Mouse (Mus musculus) kidney, embryonic 16.5 days (tissue): Measurements from ENCODE around the gene Krt77. TPM values are rescaled to one million over a fixed set of nuclear protein-coding genes. Genes with fewer than 3 reads are reported as not detected.

Experiments
- ATAC-seq: fragments of 200-750 bp; cut with Nextera tagmentation; 2 replicates; pipeline ENCODE4 v1.8.0; 2017; ENCODE audit warnings: moderate TSS enrichment; ENCODE audit not compliant: low FRiP score, low TSS enrichment
- H3K27ac ChIP-seq: fragments of 300-500 bp; sonication (generic); 2 replicates; pipeline ENCODE4 v1.5.1; 2014; ENCODE audit warnings: low read length
- H3K27me3 ChIP-seq: fragments of 300-500 bp; sonication (generic); 2 replicates; pipeline ENCODE4 v1.6.1; 2014; ENCODE audit warnings: low read length, control low read depth, mixed read lengths; ENCODE audit not compliant: insufficient read depth
- H3K36me3 ChIP-seq: fragments of 300-500 bp; sonication (generic); 2 replicates; pipeline ENCODE4 v1.6.1; 2014; ENCODE audit warnings: low read length, control low read depth, mixed read lengths; ENCODE audit not compliant: insufficient read depth
- H3K4me1 ChIP-seq: fragments of 300-500 bp; sonication (generic); 2 replicates; pipeline ENCODE4 v1.6.1; 2014; ENCODE audit warnings: low read length, control low read depth, mixed read lengths; ENCODE audit not compliant: insufficient read depth
- H3K4me2 ChIP-seq: fragments of 300-500 bp; sonication (generic); replicated peaks from 2 replicates; pipeline ENCODE4 v1.6.1; 2014; ENCODE audit warnings: low read depth, low read length
- H3K4me3 ChIP-seq: fragments of 300-500 bp; sonication (generic); 2 replicates; pipeline ENCODE4 v1.5.1; 2014; ENCODE audit warnings: mild to moderate bottlenecking, low read length
- H3K9ac ChIP-seq: fragments of 300-500 bp; sonication (generic); replicated peaks from 2 replicates; pipeline ENCODE4 v1.6.1; 2014; ENCODE audit warnings: low read length
- H3K9me3 ChIP-seq: fragments of 300-500 bp; sonication (generic); 2 replicates; pipeline ENCODE4 v1.6.1; 2016; ENCODE audit warnings: low read length, control low read depth
- WGBS: fragments of 180-500 bp; shearing (Covaris S2); extraction: QIAGEN DNeasy Blood & Tissue Kit; methylation state at CpG from one replicate; pipeline ENCODE4 v1.1.7; 2014; 5-methylcytosine and 5-hydroxymethylcytosine counted together
- microRNA-seq: library from miRNA; unstranded; fragments of <30 nt; microRNA quantifications from one replicate; pipeline ENCODE4, GENCODE M21; 2016
- polyA plus RNA-seq: library from polyadenylated mRNA; unstranded; fragments of >200 nt; fragmentation: Nextera tagmentation; extraction: Ambion mirVana; gene quantifications from 2 replicates; pipeline ENCODE4 v1.2.1, GENCODE M21; 2015

The Krt77 gene
- polyA plus RNA-seq, 1 experiment from 2014 or later = 0.06 TPM

DNA sequence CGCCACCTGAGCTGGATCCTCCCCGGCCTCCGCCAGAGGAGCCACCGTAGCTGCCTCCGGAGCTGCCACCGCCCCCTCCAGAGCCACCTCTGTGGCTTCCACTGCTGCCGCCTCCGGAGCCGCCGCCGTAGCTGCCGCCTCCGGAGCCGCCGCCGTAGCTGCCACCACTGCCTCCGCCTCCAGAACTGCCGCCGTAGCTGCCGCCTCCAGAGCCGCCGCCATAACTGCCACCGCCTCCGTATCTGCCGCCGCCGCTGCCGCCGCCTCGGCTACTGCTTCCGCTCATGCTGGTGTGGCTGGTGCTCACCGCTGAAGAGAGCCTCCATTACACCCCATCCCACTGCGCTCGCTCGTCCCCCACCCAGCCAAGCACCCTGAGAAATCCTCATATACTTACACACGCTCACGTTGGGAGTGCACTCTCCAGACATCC is 23.5 kb downstream of the Krt77 start:
- Histone ChIP-seq H3K27me3 (peaks cover 11% of the 10 kb centered on the region; the same call in 1 of the 2 replicates), H3K9ac (peak overlapping the region; percentile 63), H3K4me1 (no peaks in the 10 kb centered on the region; the same call in 1 of the 2 replicates), H3K36me3 (no peaks in the 10 kb centered on the region), H3K9me3 (no peaks in the 10 kb centered on the region), H3K27ac (no peak overlapping the region), H3K4me2 (peak overlapping the region; percentile 86), H3K4me3 (peak overlapping the region; percentile 58)
- peak; percentile 80 for ATAC-seq
- WGBS = under 1% methylated on average over 34 of the region's 37 CpGs

DNA sequence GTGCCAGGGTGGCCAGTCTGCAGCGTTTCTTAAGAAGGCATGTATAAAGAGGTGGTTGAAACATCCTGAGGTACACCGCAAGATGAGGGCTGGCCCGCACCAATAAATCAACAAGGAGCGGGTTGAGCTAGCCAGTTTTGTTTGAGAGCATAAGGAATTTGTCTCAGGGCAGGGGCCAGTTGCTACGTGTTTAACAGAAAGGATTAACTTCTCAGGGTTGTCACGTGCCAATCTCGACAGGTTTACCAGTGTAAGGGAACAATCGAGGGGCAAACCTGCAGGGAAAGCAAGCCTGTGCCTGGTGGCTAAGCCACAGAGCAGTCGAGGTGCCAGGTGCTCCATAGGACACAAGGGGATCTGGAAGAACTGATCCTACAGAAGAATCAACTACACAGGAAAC is 26.3 kb downstream of the Krt77 start:
- Histone ChIP-seq H3K9ac (no peak overlapping the region), H3K9me3 (no peaks in the 10 kb centered on the region), H3K4me2 (no peak overlapping the region), H3K4me1 (no peaks in the 10 kb centered on the region; the same call in 1 of the 2 replicates), H3K4me3 (no peak overlapping the region), H3K27ac (no peak overlapping the region), H3K36me3 (no peaks in the 10 kb centered on the region), H3K27me3 (peaks cover 12% of the 10 kb centered on the region; the same call in 1 of the 2 replicates)
- no peak for ATAC-seq
- WGBS = 59% methylated on average over 9 of the region's 9 CpGs

DNA sequence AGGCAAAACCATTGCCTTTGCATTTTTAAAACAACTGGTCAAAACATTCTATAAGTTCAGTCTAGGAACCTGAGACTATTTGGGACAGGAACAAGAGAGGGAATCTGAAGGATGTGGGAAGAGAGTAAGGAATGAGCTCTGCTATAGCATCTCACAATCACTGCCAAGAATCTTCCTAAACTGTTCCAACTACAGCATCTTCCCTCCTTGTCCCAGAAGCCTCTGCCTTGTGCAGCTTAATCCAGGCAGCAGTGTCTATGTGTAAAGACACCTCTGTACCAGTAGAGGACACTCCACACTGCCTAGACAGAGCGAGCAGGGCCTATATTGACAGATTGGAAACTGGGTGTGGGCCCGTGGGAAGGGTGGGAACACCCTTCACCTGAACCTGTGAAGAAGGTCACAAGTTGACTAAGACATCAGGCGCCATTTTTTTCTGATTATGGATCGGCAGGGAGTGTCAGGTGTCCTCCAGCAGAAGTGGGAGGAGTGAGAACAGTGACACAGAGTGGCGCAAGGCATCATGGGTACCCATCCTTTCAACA is 34.6 kb downstream of the Krt77 start:
- H3K9me3 ChIP-seq = no peaks in the 10 kb centered on the region
- no peaks in the 10 kb centered on the region for H3K36me3 ChIP-seq
- no peak overlapping the region for H3K4me3 ChIP-seq
- no peak for ATAC-seq
- no peak overlapping the region for H3K9ac ChIP-seq
- WGBS = 68% methylated on average over 5 of the region's 5 CpGs
- H3K27me3 ChIP-seq = 0 out of 2 replicates have a peak, but pooled peaks cover 3% of the 10 kb centered on the region
- H3K27ac ChIP-seq = no peak overlapping the region
- no peaks in the 10 kb centered on the region for H3K4me1 ChIP-seq
- H3K4me2 ChIP-seq = no peak overlapping the region

DNA sequence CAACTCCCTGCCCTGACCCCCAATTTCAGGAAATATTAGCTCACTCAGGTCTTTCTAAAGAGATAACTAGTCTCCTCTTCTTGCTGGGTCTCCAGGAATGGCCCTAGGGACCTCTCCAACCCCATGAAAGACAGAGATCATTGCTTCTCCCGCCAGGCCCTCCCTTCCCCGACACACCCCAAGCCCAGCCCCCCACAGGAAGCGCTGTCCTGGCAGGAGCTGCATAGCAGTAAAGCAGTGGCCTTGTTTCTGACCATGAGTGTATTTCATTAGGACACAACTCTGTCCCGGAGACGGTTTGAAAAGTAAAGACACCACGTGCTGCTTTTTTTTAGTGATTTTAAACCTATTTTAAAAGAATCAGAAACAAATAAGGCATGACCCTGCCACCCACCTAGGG is 36.4 kb downstream of the Krt77 start:
- whole genome bisulfite sequencing = 16% methylated on average over 6 of the region's 6 CpGs
- peaks cover 3% of the 10 kb centered on the region; the same call in 1 of the 2 replicates for H3K27me3 ChIP-seq
- H3K4me2 ChIP-seq = no peak overlapping the region
- no peak overlapping the region for H3K9ac ChIP-seq
- no peak for ATAC-seq
- no peaks in the 10 kb centered on the region for H3K9me3 ChIP-seq
- no peaks in the 10 kb centered on the region for H3K4me1 ChIP-seq
- H3K27ac ChIP-seq = no peak overlapping the region
- no peaks in the 10 kb centered on the region for H3K36me3 ChIP-seq
- no peak overlapping the region for H3K4me3 ChIP-seq

DNA sequence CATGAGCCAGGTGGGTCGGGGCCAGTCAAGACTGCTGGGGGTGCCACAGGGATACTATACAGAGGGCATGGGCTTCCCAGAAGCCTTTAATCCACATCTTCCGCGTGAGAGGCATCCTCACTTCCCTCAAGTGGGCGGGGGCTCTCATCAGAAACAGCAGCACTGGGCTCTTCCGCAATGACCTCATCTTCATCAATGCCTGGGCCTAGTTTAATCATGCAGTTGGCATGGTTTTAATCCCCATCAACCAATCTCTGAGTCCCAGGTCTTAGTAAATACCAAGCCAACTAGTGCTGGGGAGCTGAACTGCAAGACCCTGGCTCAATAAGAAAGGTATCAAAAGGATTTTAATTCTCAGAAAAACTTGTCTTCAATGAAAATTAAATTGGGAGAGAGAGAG is 40.1 kb downstream of the Krt77 start:
- WGBS = 81% methylated on average over 5 of the region's 5 CpGs
- no peaks in the 10 kb centered on the region for H3K4me1 ChIP-seq
- no peak overlapping the region for H3K4me3 ChIP-seq
- no peaks in the 10 kb centered on the region for H3K9me3 ChIP-seq
- peaks cover 3% of the 10 kb centered on the region; the same call in 1 of the 2 replicates for H3K27me3 ChIP-seq
- no peak for ATAC-seq
- no peaks in the 10 kb centered on the region for H3K36me3 ChIP-seq
- no peak overlapping the region for H3K9ac ChIP-seq
- no peak overlapping the region for H3K27ac ChIP-seq
- H3K4me2 ChIP-seq = no peak overlapping the region

DNA sequence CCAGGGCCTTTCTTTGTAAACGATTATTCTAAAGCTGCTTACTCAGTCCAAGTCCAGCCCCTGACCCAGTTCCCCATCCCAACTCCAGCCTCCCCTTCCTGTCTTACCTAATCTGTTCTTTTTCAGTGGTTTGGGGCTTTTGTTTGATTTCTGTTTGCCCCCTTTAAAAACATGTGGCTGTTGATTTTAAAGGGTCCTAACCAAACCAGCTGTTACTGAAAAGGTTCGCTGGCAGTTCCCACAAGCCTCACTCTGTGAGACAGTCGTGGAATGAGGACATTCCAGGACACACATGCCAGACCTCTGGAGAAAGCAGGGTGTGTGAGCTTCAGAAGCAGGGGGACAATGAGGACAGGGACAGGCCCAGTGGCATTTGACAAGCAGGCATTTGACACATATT is 47.7 kb downstream of the Krt77 start:
- Histone ChIP-seq H3K27me3 (no peaks in the 10 kb centered on the region), H3K36me3 (no peaks in the 10 kb centered on the region), H3K4me3 (no peak overlapping the region), H3K27ac (no peak overlapping the region), H3K9me3 (no peaks in the 10 kb centered on the region), H3K4me2 (no peak overlapping the region), H3K9ac (no peak overlapping the region), H3K4me1 (peaks cover 3% of the 10 kb centered on the region; the same call in 1 of the 2 replicates)
- ATAC-seq = no peak
- 35% methylated on average over 3 of the region's 3 CpGs for WGBS

DNA sequence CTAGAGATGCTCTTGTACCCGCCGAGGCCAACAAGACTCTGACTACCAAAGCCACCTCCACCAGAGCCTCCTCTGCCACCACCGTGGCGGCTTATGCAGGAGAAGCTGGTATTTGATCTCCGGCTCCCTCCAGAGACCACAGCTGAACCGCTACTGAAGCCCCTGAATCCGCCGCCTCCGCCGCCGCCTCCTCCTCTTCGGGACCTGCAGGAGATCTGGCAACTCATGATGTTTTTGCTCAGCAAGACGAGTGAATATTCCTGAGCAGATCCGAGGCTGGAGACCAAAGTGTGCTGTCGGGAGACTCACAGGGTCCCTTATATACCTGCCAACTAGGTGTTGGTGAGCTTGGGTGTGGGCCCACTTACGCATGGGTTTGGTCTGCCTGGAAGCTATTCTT is 51.6 kb downstream of the Krt77 start, which contains the start of gene Krt2:
Krt2 (minus strand) TSS at position 295 of the 400 bp plus-strand sequence.
- Histone ChIP-seq H3K27ac (no peak within 1 kb of the TSS), H3K9ac (no peak within 1 kb of the TSS), H3K4me1 (no peaks in the 10 kb centered on the region), H3K27me3 (no peaks in the 10 kb centered on the region), H3K4me2 (no peak within 1 kb of the TSS), H3K4me3 (no peak within 1 kb of the TSS), H3K36me3 (no peaks in the 10 kb centered on the region), H3K9me3 (no peaks in the 10 kb centered on the region)
- 80% methylated on average over 16 of the region's 16 CpGs for WGBS
- no peak for ATAC-seq

Small RNA genes within 50 kb of the gene (microRNA-seq; reads per million reads assigned to microRNA genes)
- not detected for gene Gm44356

Other genes starting within 250 kb of the Krt77 start
- not detected in 2 replicates for gene Gm5414, start 241.5 kb downstream of the Krt77 start, polyA plus RNA-seq
- gene Gm5478, start 222.3 kb downstream of the Krt77 start, polyA plus RNA-seq = not detected in 2 replicates
- not detected in 2 replicates for gene Krt6b, start 189.4 kb downstream of the Krt77 start, polyA plus RNA-seq
- gene Krt6a, start 175.4 kb downstream of the Krt77 start, polyA plus RNA-seq = 0.10 and 0.49 TPM in 2 replicates
- gene Krt5, start 156.8 kb downstream of the Krt77 start, polyA plus RNA-seq = 0.26 and 0.67 TPM in 2 replicates
- not detected in 2 replicates for gene Krt71, start 126.6 kb downstream of the Krt77 start, polyA plus RNA-seq
- not detected in 2 replicates for gene Krt72, start 83.2 kb downstream of the Krt77 start, polyA plus RNA-seq
- gene Krt73, start 67.4 kb downstream of the Krt77 start, polyA plus RNA-seq = not detected in 2 replicates
- gene Krt2, start 51.5 kb downstream of the Krt77 start, polyA plus RNA-seq = not detected in 2 replicates
- gene Krt1, start 18.9 kb downstream of the Krt77 start, polyA plus RNA-seq = 0.57 and 0.77 TPM in 2 replicates
- gene Krt76, start 23.2 kb upstream of the Krt77 start, polyA plus RNA-seq = not detected in 2 replicates
- 0.42 and 0.82 TPM in 2 replicates for gene Krt4, start 55.0 kb upstream of the Krt77 start, polyA plus RNA-seq
- gene Krt79, start 70.6 kb upstream of the Krt77 start, polyA plus RNA-seq = 0.41 and 0.42 TPM in 2 replicates
- gene Krt78, start 84.6 kb upstream of the Krt77 start, polyA plus RNA-seq = 0.06 and 0.16 TPM in 2 replicates
- 267 and 282 TPM in 2 replicates for gene Krt8, start 134.8 kb upstream of the Krt77 start, polyA plus RNA-seq
- 216 and 223 TPM in 2 replicates for gene Krt18, start 158.5 kb upstream of the Krt77 start, polyA plus RNA-seq
- 137 and 140 TPM in 2 replicates for gene Eif4b, start 204.1 kb upstream of the Krt77 start, polyA plus RNA-seq
- 51.2 and 56.3 TPM in 2 replicates for gene Tns2, start 230.7 kb upstream of the Krt77 start, polyA plus RNA-seq